Mouse (Mus musculus): Measurements from ENCODE around the gene Atp5d. TPM values are rescaled to one million over a fixed set of nuclear protein-coding genes. Genes with fewer than 3 reads are reported as not detected.

Gene Atp5d
- polyA plus RNA-seq, 1 experiment from 2014 or later, result 362 TPM

- H3K27me3 ChIP-seq, result peaks cover 56% of the 10 kb centered on the region
- DNase-seq, result no peak
- peak; percentile 68 for ATAC-seq (ENCODE audit: low read depth)
- 65% methylated on average over 6 of the region's 6 CpGs for WGBS (ENCODE audit: insufficient replicate concordance)
- H3K9ac ChIP-seq, result no peak overlapping the region; the same call in 1 of the 2 replicates
- no peak overlapping the region for H3K4me2 ChIP-seq
- H3K4me3 ChIP-seq (replicated peaks), result no peak overlapping the region
- H3K27ac ChIP-seq, result no peak overlapping the region
- H3K36me3 ChIP-seq, result no peaks in the 10 kb centered on the region
- peaks cover 29% of the 10 kb centered on the region for H3K4me1 ChIP-seq (replicated peaks)
- H3K9me3 ChIP-seq (replicated peaks), result no peaks in the 10 kb centered on the region
These were observed 55.5 kb downstream of the Atp5d start for GRCm38 (mm10) chr10:80193976-80194375.

- Histone ChIP-seq H3K27me3 (peaks cover 51% of the 10 kb centered on the region), H3K27ac (no peak overlapping the region), H3K36me3 (no peaks in the 10 kb centered on the region), H3K4me3 (replicated peaks) (no peak overlapping the region), H3K4me1 (replicated peaks) (peaks cover 29% of the 10 kb centered on the region), H3K9me3 (replicated peaks) (no peaks in the 10 kb centered on the region), H3K4me2 (no peak overlapping the region), H3K9ac (no peak overlapping the region)
- DNase-seq (no peak), ATAC-seq (ENCODE audit: low read depth) (no peak)
- WGBS (ENCODE audit: insufficient replicate concordance), result 62% methylated on average over 8 of the region's 8 CpGs
These were observed 56.0 kb downstream of the Atp5d start for GRCm38 (mm10) chr10:80194441-80194840.

Other genes starting within 250 kb of the Atp5d start
- not detected in 2 replicates for gene Cfd, start 247.8 kb upstream of the Atp5d start, polyA plus RNA-seq (2015; fragmentation: Nextera tagmentation; extraction: Ambion mirVana)
- 16.9 and 19.0 TPM in 2 replicates for gene Med16, start 229.7 kb upstream of the Atp5d start, polyA plus RNA-seq (2015; fragmentation: Nextera tagmentation; extraction: Ambion mirVana)
- gene Gm26602, start 227.8 kb upstream of the Atp5d start, polyA plus RNA-seq (2015; fragmentation: Nextera tagmentation; extraction: Ambion mirVana), result 11.3 TPM in 1 of 2 replicates, not detected in the other
- gene Kiss1r, start 221.7 kb upstream of the Atp5d start, polyA plus RNA-seq (2015; fragmentation: Nextera tagmentation; extraction: Ambion mirVana), result 0.19 and 0.28 TPM in 2 replicates
- 63.0 and 63.8 TPM in 2 replicates for gene R3hdm4, start 217.4 kb upstream of the Atp5d start, polyA plus RNA-seq (2015; fragmentation: Nextera tagmentation; extraction: Ambion mirVana)
- gene Arid3a, start 211.6 kb upstream of the Atp5d start, polyA plus RNA-seq (2015; fragmentation: Nextera tagmentation; extraction: Ambion mirVana), result 5.4 and 5.7 TPM in 2 replicates
- gene Wdr18, start 178.5 kb upstream of the Atp5d start, polyA plus RNA-seq (2015; fragmentation: Nextera tagmentation; extraction: Ambion mirVana), result 78.2 and 83.0 TPM in 2 replicates
- 0.07 and 0.10 TPM in 2 replicates for gene Grin3b, start 167.9 kb upstream of the Atp5d start, polyA plus RNA-seq (2015; fragmentation: Nextera tagmentation; extraction: Ambion mirVana)
- 8.2 TPM in 2 replicates for gene Tmem259, start 154.3 kb upstream of the Atp5d start, polyA plus RNA-seq (2015; fragmentation: Nextera tagmentation; extraction: Ambion mirVana)
- gene Cnn2, start 150.0 kb upstream of the Atp5d start, polyA plus RNA-seq (2015; fragmentation: Nextera tagmentation; extraction: Ambion mirVana), result 45.8 and 49.6 TPM in 2 replicates
- 6.3 and 7.4 TPM in 2 replicates for gene Abca7, start 142.1 kb upstream of the Atp5d start, polyA plus RNA-seq (2015; fragmentation: Nextera tagmentation; extraction: Ambion mirVana)
- gene Arhgap45, start 122.0 kb upstream of the Atp5d start, polyA plus RNA-seq (2015; fragmentation: Nextera tagmentation; extraction: Ambion mirVana), result 14.3 and 14.9 TPM in 2 replicates
- 120 and 122 TPM in 2 replicates for gene Polr2e, start 98.8 kb upstream of the Atp5d start, polyA plus RNA-seq (2015; fragmentation: Nextera tagmentation; extraction: Ambion mirVana)
- 677 TPM in 2 replicates for gene Gpx4, start 91.5 kb upstream of the Atp5d start, polyA plus RNA-seq (2015; fragmentation: Nextera tagmentation; extraction: Ambion mirVana)
- 9.2 and 9.9 TPM in 2 replicates for gene Sbno2, start 33.1 kb upstream of the Atp5d start, polyA plus RNA-seq (2015; fragmentation: Nextera tagmentation; extraction: Ambion mirVana)
- gene Stk11, start 22.8 kb upstream of the Atp5d start, polyA plus RNA-seq (2015; fragmentation: Nextera tagmentation; extraction: Ambion mirVana), result 16.2 and 18.3 TPM in 2 replicates
- 0.54 and 0.69 TPM in 2 replicates for gene Cbarp, start 2.2 kb downstream of the Atp5d start, polyA plus RNA-seq (2015; fragmentation: Nextera tagmentation; extraction: Ambion mirVana)
- 3.0 and 3.3 TPM in 2 replicates for gene Midn, start 9.6 kb downstream of the Atp5d start, polyA plus RNA-seq (2015; fragmentation: Nextera tagmentation; extraction: Ambion mirVana)
- 19.5 and 21.9 TPM in 2 replicates for gene Cirbp, start 27.4 kb downstream of the Atp5d start, polyA plus RNA-seq (2015; fragmentation: Nextera tagmentation; extraction: Ambion mirVana)
- gene 1600002K03Rik, start 34.3 kb downstream of the Atp5d start, polyA plus RNA-seq (2015; fragmentation: Nextera tagmentation; extraction: Ambion mirVana), result 14.8 and 15.1 TPM in 2 replicates
- 0.98 and 1.1 TPM in 2 replicates for gene Efna2, start 40.9 kb downstream of the Atp5d start, polyA plus RNA-seq (2015; fragmentation: Nextera tagmentation; extraction: Ambion mirVana)
- gene Mum1, start 87.8 kb downstream of the Atp5d start, polyA plus RNA-seq (2015; fragmentation: Nextera tagmentation; extraction: Ambion mirVana), result 26.1 and 26.5 TPM in 2 replicates
- gene Ndufs7, start 110.5 kb downstream of the Atp5d start, polyA plus RNA-seq (2015; fragmentation: Nextera tagmentation; extraction: Ambion mirVana), result 241 and 294 TPM in 2 replicates
- 53.5 and 57.2 TPM in 2 replicates for gene Gamt, start 122.4 kb downstream of the Atp5d start, polyA plus RNA-seq (2015; fragmentation: Nextera tagmentation; extraction: Ambion mirVana)
- 33.5 and 34.7 TPM in 2 replicates for gene Dazap1, start 122.9 kb downstream of the Atp5d start, polyA plus RNA-seq (2015; fragmentation: Nextera tagmentation; extraction: Ambion mirVana)
- gene Rps15, start 153.8 kb downstream of the Atp5d start, polyA plus RNA-seq (2015; fragmentation: Nextera tagmentation; extraction: Ambion mirVana), result 792 and 836 TPM in 2 replicates
- gene Apc2, start 157.3 kb downstream of the Atp5d start, polyA plus RNA-seq (2015; fragmentation: Nextera tagmentation; extraction: Ambion mirVana), result 0.13 and 0.24 TPM in 2 replicates
- 42.3 and 43.7 TPM in 2 replicates for gene 2310011J03Rik, start 181.9 kb downstream of the Atp5d start, polyA plus RNA-seq (2015; fragmentation: Nextera tagmentation; extraction: Ambion mirVana)
- gene Pcsk4, start 190.9 kb downstream of the Atp5d start, polyA plus RNA-seq (2015; fragmentation: Nextera tagmentation; extraction: Ambion mirVana), result 5.3 TPM in 2 replicates
- 50.9 and 65.0 TPM in 2 replicates for gene Reep6, start 191.3 kb downstream of the Atp5d start, polyA plus RNA-seq (2015; fragmentation: Nextera tagmentation; extraction: Ambion mirVana)
- 1.8 and 2.5 TPM in 2 replicates for gene Adamtsl5, start 209.8 kb downstream of the Atp5d start, polyA plus RNA-seq (2015; fragmentation: Nextera tagmentation; extraction: Ambion mirVana)
- 0.12 TPM in 1 of 2 replicates, not detected in the other for gene Plk5, start 217.8 kb downstream of the Atp5d start, polyA plus RNA-seq (2015; fragmentation: Nextera tagmentation; extraction: Ambion mirVana)
- gene Mex3d, start 249.0 kb downstream of the Atp5d start, polyA plus RNA-seq (2015; fragmentation: Nextera tagmentation; extraction: Ambion mirVana), result 1.0 and 1.1 TPM in 2 replicates

Measured in liver, embryonic 13.5 days (tissue).